ENCODE assay signal across 8 mouse cellular contexts in genomic region chr16:28445800-28446333, GRCm38 (mm10).
DNase-seq lines count a peak whose midpoint lies in the region; ATAC-seq and TF ChIP-seq lines count a peak whose summit lies in the region.

No protein-coding gene starts in this region.

- peak; percentile 43; the same call in 1 of the 2 replicates for ATAC-seq in embryonic facial prominence, embryonic 12.5 days (ENCODE audit: insufficient number of reproducible peaks, insufficient read depth, low FRiP score, low TSS enrichment)
- peak; percentile 69 for ATAC-seq in hindbrain, embryonic 16.5 days

- TF ChIP-seq EP300 in ES-Bruce4 (IDR thresholded peaks at IDR 0.05; ENCODE audit: insufficient read depth, low read depth, low read length): no peak

- TF ChIP-seq POLR2A in ES-Bruce4 (IDR thresholded peaks at IDR 0.05; ENCODE audit: insufficient read depth, low read length): no peak

- no peak for TF ChIP-seq CTCF in ES-Bruce4 (IDR thresholded peaks at IDR 0.05; ENCODE audit: low read depth, low read length)

- H3K4me3 ChIP-seq in ES-Bruce4 (ENCODE audit: low read depth, low read length): peak overlapping the region; percentile 71
- H3K4me3 ChIP-seq in embryonic facial prominence, embryonic 12.5 days: peak overlapping the region; percentile 63
- H3K4me3 ChIP-seq in hindbrain, embryonic 16.5 days (ENCODE audit: low read length): peak overlapping the region; percentile 84
- H3K4me3 ChIP-seq in midbrain, embryonic 10.5 days: peak overlapping the region; percentile 78

- H3K9ac ChIP-seq in ES-Bruce4 (ENCODE audit: low read depth, poor library complexity, severe bottlenecking): peak overlapping the region; percentile 89
- peak overlapping the region; percentile 65 for H3K9ac ChIP-seq in embryonic facial prominence, embryonic 12.5 days
- peak overlapping the region; percentile 93 for H3K9ac ChIP-seq in hindbrain, embryonic 16.5 days (ENCODE audit: low read depth, low read length)

- H3K4me2 ChIP-seq in embryonic facial prominence, embryonic 12.5 days (replicated peaks): peak overlapping the region; percentile 98
- peak overlapping the region; percentile 84 for H3K4me2 ChIP-seq in hindbrain, embryonic 16.5 days (ENCODE audit: low read length)

- DNase-seq in embryo, embryonic 10 days (ENCODE audit: low spot score): peak; percentile 22
- DNase-seq in embryo, embryonic 9.5 days (ENCODE audit: extremely low spot score): no peak
- peak; percentile 67 for DNase-seq in midbrain, embryonic 10.5 days (ENCODE audit: low spot score)
- no peak for DNase-seq in thymus, postnatal 14 days
- no peak for DNase-seq in adrenal gland, postnatal 25 days

- H3K36me3 ChIP-seq in ES-Bruce4 (ENCODE audit: control insufficient read depth, insufficient read depth, low read length, poor library complexity, severe bottlenecking): no peaks in the 10 kb centered on the region
- H3K36me3 ChIP-seq in embryonic facial prominence, embryonic 12.5 days: no peaks in the 10 kb centered on the region
- no peaks in the 10 kb centered on the region for H3K36me3 ChIP-seq in hindbrain, embryonic 16.5 days (ENCODE audit: control insufficient read depth, insufficient read depth, low read length)
- H3K36me3 ChIP-seq in midbrain, embryonic 10.5 days: no peaks in the 10 kb centered on the region

- H3K4me1 ChIP-seq in ES-Bruce4 (ENCODE audit: control insufficient read depth, insufficient read depth, low read length): no peaks in the 10 kb centered on the region
- H3K4me1 ChIP-seq in embryonic facial prominence, embryonic 12.5 days: peaks cover 9% of the 10 kb centered on the region
- H3K4me1 ChIP-seq in hindbrain, embryonic 16.5 days (ENCODE audit: control insufficient read depth, insufficient read depth, low read depth, low read length): peaks cover 11% of the 10 kb centered on the region
- peaks cover 28% of the 10 kb centered on the region for H3K4me1 ChIP-seq in midbrain, embryonic 10.5 days

- peaks cover 26% of the 10 kb centered on the region for H3K27me3 ChIP-seq in ES-Bruce4 (ENCODE audit: control insufficient read depth, insufficient read depth, low read length, poor library complexity, severe bottlenecking)
- peaks cover 52% of the 10 kb centered on the region for H3K27me3 ChIP-seq in embryonic facial prominence, embryonic 12.5 days
- no peaks in the 10 kb centered on the region for H3K27me3 ChIP-seq in hindbrain, embryonic 16.5 days (replicated peaks; ENCODE audit: control insufficient read depth, insufficient read depth, low read length)
- peaks cover 66% of the 10 kb centered on the region for H3K27me3 ChIP-seq in midbrain, embryonic 10.5 days (ENCODE audit: low read depth, poor library complexity, severe bottlenecking)

- no peaks in the 10 kb centered on the region for H3K9me3 ChIP-seq in ES-Bruce4 (replicated peaks; ENCODE audit: control insufficient read depth, insufficient read depth, low read length, poor library complexity, severe bottlenecking)
- no peaks in the 10 kb centered on the region for H3K9me3 ChIP-seq in embryonic facial prominence, embryonic 12.5 days
- no peaks in the 10 kb centered on the region for H3K9me3 ChIP-seq in hindbrain, embryonic 16.5 days (ENCODE audit: control insufficient read depth, low read length)
- H3K9me3 ChIP-seq in midbrain, embryonic 10.5 days (replicated peaks): no peaks in the 10 kb centered on the region

- 2% methylated on average over 34 of the region's 42 CpGs for WGBS in embryonic facial prominence, embryonic 12.5 days
- under 1% methylated on average over 42 of the region's 42 CpGs for WGBS in hindbrain, embryonic 16.5 days
- under 1% methylated on average over 42 of the region's 42 CpGs for WGBS in midbrain, embryonic 10.5 days

- no peak overlapping the region for H3K27ac ChIP-seq in ES-Bruce4 (ENCODE audit: insufficient read depth, low read length)
- 0 out of 2 replicates have a peak overlapping the region, but pooled peaks have one; percentile 2 for H3K27ac ChIP-seq in embryonic facial prominence, embryonic 12.5 days
- peak overlapping the region; percentile 93 for H3K27ac ChIP-seq in hindbrain, embryonic 16.5 days (ENCODE audit: low read depth, low read length)
- peak overlapping the region; percentile 83 for H3K27ac ChIP-seq in midbrain, embryonic 10.5 days (replicated peaks)

Comparison
In these comparisons a context has a peak if more than half of its experiments do, and no peak if none do; other contexts are left out.
1. DNase-seq: peak in embryo, embryonic 10 days (single experiment) and midbrain, embryonic 10.5 days (single experiment); none in embryo, embryonic 9.5 days (single experiment), thymus, postnatal 14 days (single experiment) and adrenal gland, postnatal 25 days (single experiment).
2. Peak in every context shown above with its lines, with median percentiles within 50 percentile points of each other: H3K4me3 ChIP-seq and H3K9ac ChIP-seq.